Mouse (Mus musculus) heart, adult 2 months (tissue): ENCODE measurements around the gene Twsg1.

Experiments used
- CTCF ChIP-seq: fragments of 200-600 bp; IDR thresholded peaks from 2 replicates; pipeline ENCODE4 v1.8.1; 2022; ENCODE audit warnings: antibody characterized with exemption, mild to moderate bottlenecking, moderate library complexity
- EP300 ChIP-seq: fragments of 200-500 bp; IDR thresholded peaks from 2 replicates; pipeline ENCODE4 v1.6.1; 2011; ENCODE audit warnings: low read depth, low read length, control low read depth; ENCODE audit not compliant: insufficient read depth
- POLR2A ChIP-seq: fragments of 200-500 bp; IDR thresholded peaks from 2 replicates; pipeline ENCODE4 v1.6.1; 2011; ENCODE audit warnings: mild to moderate bottlenecking, low read depth, low read length, control low read depth; ENCODE audit not compliant: insufficient read depth

DNA sequence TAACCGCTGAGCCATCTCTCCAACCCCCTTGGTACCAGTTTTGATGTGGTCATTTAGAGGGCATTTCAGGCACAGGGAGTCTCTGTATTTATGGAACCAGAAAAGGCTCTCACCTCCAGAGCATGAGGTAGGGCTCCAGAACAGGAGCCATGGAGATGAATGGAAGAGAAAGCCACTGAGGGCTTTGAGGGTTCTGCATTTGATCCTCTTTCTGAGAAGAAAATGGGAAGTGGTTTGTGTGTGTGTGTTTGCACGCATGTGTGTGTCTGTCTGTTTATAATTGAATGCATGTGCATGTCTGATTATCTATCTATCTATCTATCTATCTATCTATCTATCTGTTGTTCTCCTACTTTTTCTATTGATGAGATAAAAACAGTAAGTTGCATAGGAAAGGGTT is 38.8 kb downstream of the Twsg1 start:
- no peak for TF ChIP-seq POLR2A
- TF ChIP-seq CTCF: no peak
- no peak for TF ChIP-seq EP300
